Mouse (Mus musculus) CH12.LX (cell line): Measurements from ENCODE around the gene Slc35e2.

Experiments used
- BHLHE40 ChIP-seq: IDR thresholded peaks from 2 replicates; pipeline ENCODE4 v1.6.1; 2011; ENCODE audit warnings: mild to moderate bottlenecking, low read depth, low read length, improper control_type of control experiment
- CHD1 ChIP-seq: IDR thresholded peaks from 2 replicates; pipeline ENCODE4 v1.6.1; 2012; ENCODE audit warnings: low read depth, low read length, improper control_type of control experiment, inconsistent platforms
- CTCF ChIP-seq, 2 experiments: IDR thresholded peaks in 1 of 2; conservative IDR thresholded peaks in 1 of 2; 2 replicates each; pipeline ENCODE4 v1.5.1; 2011 to 2012; ENCODE audit warnings: low read depth in 2 of 2, low read length in 2 of 2, improper control_type of control experiment in 1 of 2, inconsistent platforms in 1 of 2, mild to moderate bottlenecking in 1 of 2, moderate library complexity in 1 of 2
- E2F4 ChIP-seq: IDR thresholded peaks from 2 replicates; pipeline ENCODE4 v1.6.1; 2011; ENCODE audit warnings: low read depth, low read length, improper control_type of control experiment; ENCODE audit not compliant: insufficient replicate concordance
- EP300 ChIP-seq: IDR thresholded peaks from 2 replicates; pipeline ENCODE4 v1.6.1; 2011; ENCODE audit warnings: low read length, improper control_type of control experiment
- HCFC1 ChIP-seq: IDR thresholded peaks from 2 replicates; pipeline ENCODE4 v1.6.1; 2012; ENCODE audit warnings: low read depth, mild to moderate bottlenecking, inconsistent platforms, low read length, improper control_type of control experiment
- JUND ChIP-seq: conservative IDR thresholded peaks from 2 replicates; pipeline ENCODE4 v1.6.1; 2011; ENCODE audit warnings: low read depth, low read length, improper control_type of control experiment
- MXI1 ChIP-seq: IDR thresholded peaks from 2 replicates; pipeline ENCODE4 v1.6.1; 2011; ENCODE audit warnings: mild to moderate bottlenecking, low read depth, low read length, improper control_type of control experiment
- NRF1 ChIP-seq: IDR thresholded peaks from 2 replicates; pipeline ENCODE4 v1.6.1; 2014; ENCODE audit warnings: low read depth, mild to moderate bottlenecking, inconsistent platforms, low read length, improper control_type of control experiment, moderate library complexity
- POLR2A ChIP-seq: IDR thresholded peaks from 2 replicates; pipeline ENCODE4 v1.6.1; 2011; ENCODE audit warnings: low read depth, mild to moderate bottlenecking, improper control_type of control experiment, low read length
- TCF12 ChIP-seq: IDR thresholded peaks from 2 replicates; pipeline ENCODE4 v1.6.1; 2014; ENCODE audit warnings: low read depth, mild to moderate bottlenecking, inconsistent platforms, low read length, improper control_type of control experiment
- ZKSCAN1 ChIP-seq: IDR thresholded peaks from 2 replicates; pipeline ENCODE4 v1.6.1; 2012; ENCODE audit warnings: low read depth, inconsistent platforms, low read length, improper control_type of control experiment, borderline replicate concordance

DNA sequence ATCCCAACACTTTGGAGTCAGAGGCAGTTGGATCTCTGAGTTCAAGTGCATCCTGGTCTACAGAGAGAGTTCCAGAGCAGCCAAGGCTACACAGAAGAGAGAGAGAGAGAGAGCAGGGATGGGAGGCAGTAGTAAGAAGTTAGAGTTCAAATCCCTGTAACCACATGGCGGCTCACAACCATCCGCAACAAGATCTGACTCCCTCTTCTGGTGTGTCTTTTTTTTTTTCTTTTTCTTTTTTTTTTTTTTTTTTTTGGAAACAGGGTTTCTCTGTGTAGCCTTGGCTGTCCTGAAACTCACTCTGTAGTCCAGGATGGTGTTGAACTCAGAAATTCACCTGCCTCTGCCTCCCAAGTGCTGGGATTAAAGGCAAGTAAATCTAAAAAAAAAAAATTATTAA, 70.9 kb downstream of the Slc35e2 start:
- TF ChIP-seq HCFC1 (no peak), E2F4 (no peak), CTCF (conservative IDR thresholded peaks at IDR 0.05 in 1 of 2, IDR thresholded peaks at IDR 0.05 in 1 of 2; ENCODE audit: low read depth in 2 of 2, low read length in 2 of 2) (no peak), POLR2A (no peak), NRF1 (no peak), TCF12 (no peak), EP300 (no peak), BHLHE40 (no peak), ZKSCAN1 (no peak), MXI1 (no peak), JUND (no peak), CHD1 (no peak)
